Mouse (Mus musculus) lung, adult 2 months (tissue): ENCODE measurements at regions not wholly inside any gene's neighbourhood (a gene's known extent, or its start where the extent isn't known, plus 50 kb on each side); places are given as distances from the start of the nearest gene placed in this dataset.

Experiments
- CTCF ChIP-seq: fragments of 200-500 bp; IDR thresholded peaks from 2 replicates; pipeline ENCODE4 v1.5.1; 2011; ENCODE audit warnings: mild to moderate bottlenecking, low read length, control low read depth; ENCODE audit not compliant: insufficient read depth
- POLR2A ChIP-seq: fragments of 200-500 bp; IDR thresholded peaks from 2 replicates; pipeline ENCODE4 v1.6.1; 2011; ENCODE audit warnings: low read depth, mild to moderate bottlenecking, control low read depth, low read length, borderline replicate concordance; ENCODE audit errors: extremely low read depth

DNA sequence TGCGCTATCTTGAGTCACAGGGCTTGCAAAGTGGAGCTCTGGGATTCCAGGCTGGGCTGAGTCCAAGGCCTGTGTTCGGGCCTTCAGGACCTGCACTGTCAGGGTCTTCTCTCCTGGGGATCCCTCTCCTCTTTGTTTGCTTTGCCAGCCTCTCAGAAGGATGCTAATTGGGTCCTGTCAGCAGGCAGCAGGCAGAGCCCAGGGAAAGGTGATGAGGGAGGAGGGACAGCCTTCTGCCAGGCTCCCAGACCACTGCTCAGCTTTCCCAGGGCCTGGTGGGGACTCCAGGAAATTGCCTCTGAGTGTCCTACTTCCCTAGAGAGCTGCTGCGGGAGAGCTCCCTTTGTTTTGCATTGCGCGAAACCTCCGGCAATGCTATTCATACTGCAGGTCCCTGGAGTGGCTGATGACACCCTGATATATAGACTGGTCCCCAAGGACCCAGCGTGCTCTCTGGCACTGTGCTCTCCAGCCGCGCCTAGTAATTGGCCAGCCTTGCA, 93.1 kb upstream of the Tle3 start:
- no peak for TF ChIP-seq CTCF
- no peak for TF ChIP-seq POLR2A
